In the genomic region with DNA sequence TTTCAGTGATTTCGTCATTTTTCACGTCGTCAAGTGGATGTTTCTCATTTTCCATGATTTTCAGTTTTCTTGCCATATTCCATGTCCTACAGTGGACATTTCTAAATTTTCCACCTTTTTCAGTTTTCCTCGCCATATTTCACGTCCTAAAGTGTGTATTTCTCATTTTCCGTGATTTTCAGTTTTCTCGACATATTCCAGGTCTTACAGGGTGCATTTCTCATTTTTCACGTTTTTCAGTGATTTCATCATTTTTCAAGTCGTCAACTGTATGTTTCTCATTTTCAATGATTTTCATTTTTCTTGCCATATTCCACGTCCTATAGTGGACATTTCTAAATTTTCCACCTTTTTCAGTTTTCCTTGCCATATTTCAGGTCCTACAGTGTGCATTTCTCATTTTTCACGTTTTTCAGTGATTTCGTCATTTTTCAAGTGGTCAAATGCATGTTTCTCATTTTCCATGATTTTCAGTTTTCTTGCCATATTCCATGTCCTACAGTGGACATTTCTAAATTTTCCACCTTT, we compare ENCODE assay signal across 13 mouse cellular contexts. TPM values are rescaled to one million over a fixed set of nuclear protein-coding genes. Genes with fewer than 3 reads are reported as not detected.
A peak's percentile ranks its signal among the peaks of the same experiment; 100 is the strongest.
DNase-seq lines count a peak whose midpoint lies in the region; ATAC-seq lines count a peak whose summit lies in the region.
"Not testable (repeated sequence)": the region's sequence is repeated elsewhere in the genome, so short reads cannot be mapped to it uniquely, and the experiment has no call there.
"Had no signal": no experiment of that assay in that cellular context is flagged by ENCODE, and none has a peak within 500 bp of the region (broad histone marks: within the 10 kb centered on the region; RNA-seq: fewer than 3 reads in every experiment).

TSS of gene Gm10722 (plus strand) at position 478 of the 528 bp plus-strand sequence.

- not testable (repeated sequence) for H3K4me1 ChIP-seq in forebrain, embryonic 11.5 days (replicated peaks; ENCODE audit: control insufficient read depth, insufficient read depth, low read length); hindbrain, embryonic 10.5 days (replicated peaks)

- peak; percentile 69 for DNase-seq in R1 (ENCODE audit: low read depth, low spot score)
- peak; percentile 2 for DNase-seq in cerebellum, adult 8-10 months
- DNase-seq in forebrain, embryonic 11.5 days (ENCODE audit: low spot score) = peak; percentile 47
- peak; percentile 37 for DNase-seq in hindbrain, embryonic 10.5 days (ENCODE audit: low spot score)
- peak; percentile 2 to 7 for DNase-seq in layer of hippocampus, adult 8-10 months (ENCODE audit: low spot score in 2 of 2)
- peak; percentile 68 for DNase-seq in mesoderm, embryonic 11.5 days (ENCODE audit: low read depth, low spot score)
- DNase-seq in right cerebral cortex, postnatal 25 days = peak; percentile 4

- not testable (repeated sequence) for H3K36me3 ChIP-seq in forebrain, embryonic 11.5 days (ENCODE audit: control insufficient read depth, insufficient read depth, low read length); hindbrain, embryonic 10.5 days

- H3K9ac ChIP-seq in forebrain, embryonic 11.5 days (ENCODE audit: low read length) = not testable (repeated sequence)

- WGBS in forebrain, embryonic 11.5 days = 66% methylated on average over 12 of the region's 12 CpGs
- 74% methylated on average over 12 of the region's 12 CpGs for WGBS in hindbrain, embryonic 10.5 days

- H3K4me2 ChIP-seq in forebrain, embryonic 11.5 days (ENCODE audit: low read depth, low read length, severe bottlenecking) = not testable (repeated sequence)

- H3K4me3 ChIP-seq in forebrain, embryonic 11.5 days (ENCODE audit: low read depth, low read length); hindbrain, embryonic 10.5 days: not testable (repeated sequence)

- not testable (repeated sequence) for H3K9me3 ChIP-seq in forebrain, embryonic 11.5 days (ENCODE audit: control insufficient read depth, low read length); hindbrain, embryonic 10.5 days

- ATAC-seq in forebrain, embryonic 11.5 days (replicated peaks; ENCODE audit: low FRiP score) = not testable (repeated sequence)

- H3K27me3 ChIP-seq in forebrain, embryonic 11.5 days (ENCODE audit: control insufficient read depth, insufficient read depth, low read length); hindbrain, embryonic 10.5 days (ENCODE audit: insufficient read depth, poor library complexity, severe bottlenecking): not testable (repeated sequence)

- not testable (repeated sequence) for H3K27ac ChIP-seq in forebrain, embryonic 11.5 days (ENCODE audit: low read depth, low read length); hindbrain, embryonic 10.5 days

RNA-seq across cellular contexts. Expression of gene Gm10722, which starts in this region (rescaled TPM):
- polyA plus RNA-seq in forebrain, embryonic 11.5 days (2014; fragmentation: Nextera tagmentation; extraction: Ambion mirVana) = not detected in 2 replicates
- not detected in 2 replicates for polyA plus RNA-seq in hindbrain, embryonic 10.5 days (2016; fragmentation: Nextera tagmentation; extraction: Ambion mirVana)
- not detected for total RNA-seq in layer of hippocampus, adult 8-10 months (2022)
- total RNA-seq: adrenal gland, adult 18-20 months; left cerebral cortex, postnatal 36 days had no signal
- polyA plus RNA-seq: heart, postnatal 0 days; kidney, embryonic 15.5 days; neural tube, embryonic 12.5 days; spleen, adult 2 months had no signal

Comparison
In these comparisons a context has a peak if more than half of its experiments do, and no peak if none do; other contexts are left out.
1. Peak in DNase-seq in forebrain, embryonic 11.5 days; RNA of the gene not detected or under 1 TPM.
2. Peak in DNase-seq in hindbrain, embryonic 10.5 days; RNA of the gene not detected or under 1 TPM.
3. Peak in DNase-seq in layer of hippocampus, adult 8-10 months; RNA of the gene not detected or under 1 TPM.
4. DNase-seq: peak in every context shown above with its lines; median percentile 69 in R1; 68 in mesoderm, embryonic 11.5 days; 47 in forebrain, embryonic 11.5 days; 37 in hindbrain, embryonic 10.5 days; 4 in layer of hippocampus, adult 8-10 months; 4 in right cerebral cortex, postnatal 25 days; 2 in cerebellum, adult 8-10 months.